Mouse (Mus musculus) heart, embryonic 12.5 days (tissue): ENCODE data around the gene Abi3bp. TPM values are rescaled to one million over a fixed set of nuclear protein-coding genes. Genes with fewer than 3 reads are reported as not detected.
A peak's percentile ranks its signal among the peaks of the same experiment; 100 is the strongest.

ENCODE experiments used
- ATAC-seq: fragments of 200-750 bp; cut with Nextera tagmentation; 2 replicates; pipeline ENCODE4 v1.8.0; 2017; ENCODE audit warnings: moderate TSS enrichment, moderate library complexity; ENCODE audit not compliant: insufficient number of reproducible peaks, low FRiP score
- H3K27ac ChIP-seq: fragments of 300-500 bp; sonication (generic); 2 replicates; pipeline ENCODE4 v1.5.1; 2016; ENCODE audit warnings: mild to moderate bottlenecking, moderate library complexity; ENCODE audit not compliant: poor library complexity, severe bottlenecking
- H3K27me3 ChIP-seq: fragments of 300-500 bp; sonication (generic); replicated peaks from 2 replicates; pipeline ENCODE4 v1.6.1; 2016; ENCODE audit warnings: mild to moderate bottlenecking, moderate library complexity
- H3K36me3 ChIP-seq: fragments of 300-500 bp; sonication (generic); 2 replicates; pipeline ENCODE4 v1.6.1; 2016; ENCODE audit warnings: mild to moderate bottlenecking, moderate library complexity
- H3K4me1 ChIP-seq: fragments of 300-500 bp; sonication (generic); replicated peaks from 2 replicates; pipeline ENCODE4 v1.6.1; 2016; ENCODE audit warnings: mild to moderate bottlenecking
- H3K4me2 ChIP-seq: fragments of 300-500 bp; sonication (generic); 2 replicates; pipeline ENCODE4 v1.6.1; 2016; ENCODE audit warnings: mild to moderate bottlenecking, moderate library complexity
- H3K4me3 ChIP-seq: fragments of 300-500 bp; sonication (generic); 2 replicates; pipeline ENCODE4 v1.5.1; 2016; ENCODE audit warnings: mild to moderate bottlenecking
- H3K9ac ChIP-seq: fragments of 300-500 bp; sonication (generic); 2 replicates; pipeline ENCODE4 v1.6.1; 2016; ENCODE audit warnings: mild to moderate bottlenecking, moderate library complexity
- H3K9me3 ChIP-seq: fragments of 300-500 bp; sonication (generic); replicated peaks from 2 replicates; pipeline ENCODE4 v1.6.1; 2016; ENCODE audit warnings: mild to moderate bottlenecking, moderate library complexity
- WGBS: fragments of 180-500 bp; shearing (Covaris S2); methylation state at CpG from one replicate; pipeline ENCODE4 v1.1.7; 2016; 5-methylcytosine and 5-hydroxymethylcytosine counted together
- polyA plus RNA-seq: library from polyadenylated mRNA; unstranded; fragments of >200 nt; fragmentation: Nextera tagmentation; extraction: Ambion mirVana; gene quantifications from 2 replicates; pipeline ENCODE4 v1.2.1, GENCODE M21; 2016

The Abi3bp gene
- polyA plus RNA-seq, 1 experiment from 2014 or later: 0.59 TPM

DNA sequence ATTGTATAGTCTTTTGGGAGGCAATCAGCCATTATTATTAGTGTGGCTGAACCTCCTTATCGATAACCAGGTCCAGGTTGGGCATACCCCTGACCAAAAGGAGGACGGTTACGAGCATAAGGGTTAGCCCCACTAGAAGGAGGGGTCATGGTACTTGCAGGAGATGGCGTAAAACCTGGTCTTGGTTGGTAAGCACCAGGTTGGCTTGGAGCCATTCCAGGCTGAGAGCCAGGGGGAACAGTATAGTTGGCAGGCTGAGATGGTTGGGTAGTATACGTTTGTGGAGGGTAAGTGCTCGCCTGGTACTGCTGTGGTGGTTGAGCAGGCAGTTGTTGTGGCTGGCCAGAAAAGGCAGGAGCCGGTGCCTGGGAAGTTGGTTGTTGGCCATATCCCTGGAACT lies 213.0 kb downstream of the Abi3bp start:
- no peaks in the 10 kb centered on the region for H3K9me3 ChIP-seq
- no peak overlapping the region for H3K9ac ChIP-seq
- H3K27me3 ChIP-seq: no peaks in the 10 kb centered on the region
- peaks cover 37% of the 10 kb centered on the region for H3K36me3 ChIP-seq
- H3K4me1 ChIP-seq: no peaks in the 10 kb centered on the region
- 97% methylated on average over 7 of the region's 7 CpGs for WGBS
- H3K27ac ChIP-seq: no peak overlapping the region
- H3K4me3 ChIP-seq: no peak overlapping the region
- H3K4me2 ChIP-seq: no peak overlapping the region
- no peak for ATAC-seq

GRCm38 (mm10) chr16:56696448-56696847 lies 218.8 kb downstream of the Abi3bp start:
- peaks cover 30% of the 10 kb centered on the region for H3K36me3 ChIP-seq
- no peaks in the 10 kb centered on the region for H3K27me3 ChIP-seq

DNA sequence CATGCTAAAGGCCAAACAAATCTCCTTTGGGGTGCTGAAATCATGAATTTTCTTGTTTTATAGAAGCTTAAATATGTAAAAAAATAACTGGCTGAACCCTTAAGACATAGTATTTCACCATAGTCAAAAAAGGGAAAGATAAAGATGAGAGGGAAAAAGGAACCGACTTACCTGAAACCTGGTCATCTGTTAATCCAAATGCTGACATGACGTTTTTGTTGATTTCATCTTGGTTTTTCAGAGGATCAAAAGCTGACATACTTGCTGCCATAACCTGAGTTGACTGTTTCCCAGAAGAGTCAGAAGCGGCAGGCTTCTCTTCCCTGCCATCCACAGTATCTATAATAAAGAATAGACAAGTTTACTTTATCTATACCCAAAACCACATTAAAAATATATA lies 223.2 kb downstream of the Abi3bp start:
- 92% methylated on average over 3 of the region's 3 CpGs for WGBS
- Histone ChIP-seq H3K4me3 (no peak overlapping the region), H3K4me1 (no peaks in the 10 kb centered on the region), H3K9ac (no peak overlapping the region), H3K27ac (no peak overlapping the region), H3K27me3 (no peaks in the 10 kb centered on the region), H3K9me3 (no peaks in the 10 kb centered on the region), H3K36me3 (peaks cover 36% of the 10 kb centered on the region), H3K4me2 (no peak overlapping the region)
- ATAC-seq: no peak

More at GRCm38 (mm10) chr16:56696448-56696847, 218.8 kb downstream of the Abi3bp start:
- ATAC-seq: no peak
- Histone ChIP-seq H3K4me3 (no peak overlapping the region), H3K9me3 (no peaks in the 10 kb centered on the region), H3K9ac (no peak overlapping the region), H3K4me2 (no peak overlapping the region), H3K27ac (no peak overlapping the region), H3K4me1 (no peaks in the 10 kb centered on the region)
- WGBS: 86% methylated on average over 2 of the region's 2 CpGs

GRCm38 (mm10) chr16:56705731-56706130 lies 228.1 kb downstream of the Abi3bp start:
- Histone ChIP-seq H3K9ac (no peak overlapping the region), H3K27me3 (no peaks in the 10 kb centered on the region), H3K27ac (no peak overlapping the region), H3K4me1 (no peaks in the 10 kb centered on the region), H3K4me3 (no peak overlapping the region), H3K9me3 (0 out of 2 replicates have a peak, but pooled peaks cover 2% of the 10 kb centered on the region), H3K36me3 (peaks cover 55% of the 10 kb centered on the region), H3K4me2 (no peak overlapping the region)
- no peak for ATAC-seq
- WGBS: 89% methylated on average over 3 of the region's 3 CpGs

DNA sequence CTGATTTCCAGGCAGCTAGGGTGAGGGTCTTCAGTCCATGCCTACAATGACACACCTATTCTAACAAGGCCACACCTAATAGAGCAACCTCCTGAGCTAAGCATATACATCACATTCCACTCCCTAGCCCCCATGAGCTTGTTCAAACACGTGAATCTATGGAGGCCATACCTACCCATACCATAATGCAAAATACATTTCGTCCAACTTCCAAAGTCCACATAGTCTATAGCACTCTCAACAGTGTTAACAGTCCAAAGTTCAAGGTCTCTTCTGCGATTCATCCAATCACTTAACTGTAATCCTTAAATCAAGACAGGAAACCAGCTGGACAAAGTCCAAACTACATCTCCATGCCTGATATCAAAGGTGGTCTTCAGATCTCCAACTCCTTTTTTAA lies 232.4 kb downstream of the Abi3bp start:
- Histone ChIP-seq H3K27me3 (no peaks in the 10 kb centered on the region), H3K36me3 (peaks cover 53% of the 10 kb centered on the region), H3K4me1 (peaks cover 4% of the 10 kb centered on the region), H3K4me3 (no peak overlapping the region), H3K9ac (no peak overlapping the region), H3K4me2 (no peak overlapping the region), H3K27ac (no peak overlapping the region), H3K9me3 (0 out of 2 replicates have a peak, but pooled peaks cover 2% of the 10 kb centered on the region)
- no peak for ATAC-seq
- 93% methylated on average over 3 of the region's 3 CpGs for WGBS

DNA sequence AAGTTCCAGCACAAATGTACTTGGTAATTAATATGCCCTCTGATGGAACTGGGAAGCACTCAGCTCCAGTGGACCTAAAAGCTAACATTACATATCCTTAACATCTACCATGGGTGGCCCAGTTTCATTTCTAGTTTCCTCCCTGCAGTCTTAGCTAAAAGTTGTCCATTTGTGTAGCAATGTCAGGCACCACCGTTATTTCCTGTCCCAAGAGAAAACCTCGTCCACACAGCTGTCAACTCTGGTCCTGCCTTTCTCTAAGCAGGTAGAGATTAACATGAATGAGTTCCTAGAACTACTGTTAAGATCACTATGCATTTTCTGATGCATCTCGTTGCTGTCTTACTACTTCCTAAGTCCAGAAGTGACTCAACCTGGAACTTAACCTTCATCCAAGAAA lies 237.9 kb downstream of the Abi3bp start:
- H3K4me1 ChIP-seq: peaks cover 14% of the 10 kb centered on the region
- no peaks in the 10 kb centered on the region for H3K9me3 ChIP-seq
- no peak for ATAC-seq
- H3K9ac ChIP-seq: peak overlapping the region; percentile 99; the same call in 1 of the 2 replicates
- no peaks in the 10 kb centered on the region for H3K27me3 ChIP-seq
- whole genome bisulfite sequencing: 35% methylated on average over 3 of the region's 3 CpGs
- H3K4me3 ChIP-seq: peak overlapping the region; percentile 98
- no peak overlapping the region for H3K27ac ChIP-seq
- peak overlapping the region; percentile 75 for H3K4me2 ChIP-seq
- peaks cover 17% of the 10 kb centered on the region for H3K36me3 ChIP-seq

GRCm38 (mm10) chr16:56716557-56717179 lies 239.0 kb downstream of the Abi3bp start:
- under 1% methylated on average over 33 of the region's 38 CpGs for WGBS
- H3K27me3 ChIP-seq: no peaks in the 10 kb centered on the region
- peak overlapping the region; percentile 99 for H3K9ac ChIP-seq
- H3K9me3 ChIP-seq: no peaks in the 10 kb centered on the region
- ATAC-seq: peak; percentile 81
- peaks cover 8% of the 10 kb centered on the region for H3K36me3 ChIP-seq
- peak overlapping the region; percentile 98 for H3K4me3 ChIP-seq
- H3K4me1 ChIP-seq: peaks cover 14% of the 10 kb centered on the region
- H3K4me2 ChIP-seq: peak overlapping the region; percentile 75
- peak overlapping the region; percentile 99 for H3K27ac ChIP-seq

- H3K9me3 ChIP-seq: no peaks in the 10 kb centered on the region
- peak; percentile 96 for ATAC-seq
- peak within 1 kb of the TSS; percentile 99 for H3K9ac ChIP-seq
- peaks cover 14% of the 10 kb centered on the region for H3K4me1 ChIP-seq
- peak within 1 kb of the TSS; percentile 99 for H3K27ac ChIP-seq
- under 1% methylated on average over 60 of the region's 62 CpGs for WGBS
- 0 out of 2 replicates have a peak, but pooled peaks cover 2% of the 10 kb centered on the region for H3K36me3 ChIP-seq
- peak within 1 kb of the TSS; percentile 75 for H3K4me2 ChIP-seq
- H3K4me3 ChIP-seq: peak within 1 kb of the TSS; percentile 98
- H3K27me3 ChIP-seq: no peaks in the 10 kb centered on the region
Observed at GRCm38 (mm10) chr16:56717224-56718200, 239.8 kb downstream of the Abi3bp start, which contains the start of gene Tfg. Gene Tfg, minus strand, starts transcription at chr16:56717450.

- H3K27ac ChIP-seq: no peak overlapping the region
- no peaks in the 10 kb centered on the region for H3K36me3 ChIP-seq
- no peak overlapping the region for H3K4me3 ChIP-seq
- H3K27me3 ChIP-seq: no peaks in the 10 kb centered on the region
- no peaks in the 10 kb centered on the region for H3K9me3 ChIP-seq
- ATAC-seq: no peak
- H3K4me2 ChIP-seq: no peak overlapping the region
- H3K4me1 ChIP-seq: peaks cover 14% of the 10 kb centered on the region
- no peak overlapping the region for H3K9ac ChIP-seq
Observed at GRCm38 (mm10) chr16:56719031-56719430, 241.4 kb downstream of the Abi3bp start.

DNA sequence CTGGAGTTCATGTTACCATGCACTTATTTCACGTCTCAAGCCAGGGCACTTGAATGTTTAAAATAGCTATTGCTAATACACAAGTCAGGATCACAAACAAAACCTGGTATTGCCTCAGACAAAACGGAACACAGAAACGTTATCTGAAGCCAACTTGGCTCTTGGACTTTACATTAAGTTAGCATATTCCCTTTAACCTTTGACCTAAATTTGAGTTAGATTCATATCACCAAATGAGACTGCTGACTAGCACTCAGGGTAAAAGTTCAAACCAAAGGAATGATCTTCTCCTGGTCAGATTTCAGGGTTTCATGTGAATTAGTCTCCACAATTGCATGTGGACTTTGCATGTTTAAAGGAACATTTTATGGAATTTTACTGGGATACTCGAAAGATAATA lies 244.7 kb downstream of the Abi3bp start:
- no peaks in the 10 kb centered on the region for H3K9me3 ChIP-seq
- no peaks in the 10 kb centered on the region for H3K4me1 ChIP-seq
- no peak overlapping the region for H3K4me3 ChIP-seq
- no peak overlapping the region for H3K4me2 ChIP-seq
- ATAC-seq: no peak
- H3K27ac ChIP-seq: no peak overlapping the region
- no peaks in the 10 kb centered on the region for H3K27me3 ChIP-seq
- no peak overlapping the region for H3K9ac ChIP-seq
- WGBS: 51% methylated on average over 4 of the region's 4 CpGs
- no peaks in the 10 kb centered on the region for H3K36me3 ChIP-seq

GRCm38 (mm10) chr16:56724927-56725326 lies 247.2 kb downstream of the Abi3bp start:
- Histone ChIP-seq H3K9me3 (no peaks in the 10 kb centered on the region), H3K9ac (no peak overlapping the region), H3K27ac (no peak overlapping the region), H3K4me2 (no peak overlapping the region), H3K27me3 (no peaks in the 10 kb centered on the region), H3K4me1 (no peaks in the 10 kb centered on the region), H3K36me3 (no peaks in the 10 kb centered on the region), H3K4me3 (no peak overlapping the region)
- ATAC-seq: no peak
- 75% methylated on average over 10 of the region's 10 CpGs for WGBS
